Mouse (Mus musculus): Measurements from ENCODE around the gene Cpne6. TPM values are rescaled to one million over a fixed set of nuclear protein-coding genes. Genes with fewer than 3 reads are reported as not detected.
A peak's percentile ranks its signal among the peaks of the same experiment; 100 is the strongest.

Cpne6 gene
- polyA plus RNA-seq, 1 experiment from 2014 or later, result 1.7 TPM

- no peak overlapping the region for H3K9ac ChIP-seq (ENCODE audit: low read length)
- ATAC-seq (ENCODE audit: insufficient read depth, low FRiP score, low TSS enrichment) (no peak), DNase-seq (ENCODE audit: low spot score) (peak; percentile 42)
- H3K36me3 ChIP-seq (ENCODE audit: control insufficient read depth, insufficient read depth, low read length), result no peaks in the 10 kb centered on the region
- H3K4me1 ChIP-seq (ENCODE audit: control insufficient read depth, insufficient read depth, low read length), result 0 out of 2 replicates have a peak, but pooled peaks cover 5% of the 10 kb centered on the region
- 51% methylated on average over 6 of the region's 6 CpGs for WGBS
- H3K4me2 ChIP-seq (ENCODE audit: low read depth), result no peak overlapping the region
- H3K4me3 ChIP-seq (ENCODE audit: low read depth, low read length), result no peak overlapping the region
- no peak overlapping the region for H3K27ac ChIP-seq (ENCODE audit: low read depth, low read length)
- no peaks in the 10 kb centered on the region for H3K27me3 ChIP-seq (ENCODE audit: control insufficient read depth, insufficient read depth, low read length)
- no peaks in the 10 kb centered on the region for H3K9me3 ChIP-seq (ENCODE audit: control insufficient read depth, low read length)
Measured at GRCm38 (mm10) chr14:55536116-55536745, 26.0 kb downstream of the Cpne6 start.

GRCm38 (mm10) chr14:55540067-55540786 lies 30.0 kb downstream of the Cpne6 start, which contains the start of gene Pck2:
Gene Pck2, plus strand, starts transcription at chr14:55540266.
- no peaks in the 10 kb centered on the region for H3K27me3 ChIP-seq (ENCODE audit: control insufficient read depth, insufficient read depth, low read length)
- WGBS, result under 1% methylated on average over 32 of the region's 32 CpGs
- H3K9me3 ChIP-seq (ENCODE audit: control insufficient read depth, low read length), result no peaks in the 10 kb centered on the region
- H3K9ac ChIP-seq (ENCODE audit: low read length), result peak within 1 kb of the TSS; percentile 77
- no peak within 1 kb of the TSS for H3K27ac ChIP-seq (ENCODE audit: low read depth, low read length)
- H3K4me1 ChIP-seq (ENCODE audit: control insufficient read depth, insufficient read depth, low read length), result 0 out of 2 replicates have a peak, but pooled peaks cover 6% of the 10 kb centered on the region
- ATAC-seq (ENCODE audit: insufficient read depth, low FRiP score, low TSS enrichment) (peak; percentile 79), DNase-seq (ENCODE audit: low spot score) (peak; percentile 80)
- H3K4me2 ChIP-seq (ENCODE audit: low read depth), result peak within 1 kb of the TSS; percentile 81
- peak within 1 kb of the TSS; percentile 55 for H3K4me3 ChIP-seq (ENCODE audit: low read depth, low read length)
- no peaks in the 10 kb centered on the region for H3K36me3 ChIP-seq (ENCODE audit: control insufficient read depth, insufficient read depth, low read length)

GRCm38 (mm10) chr14:55540787-55541321 lies 30.6 kb downstream of the Cpne6 start:
- Histone ChIP-seq H3K4me1 (ENCODE audit: control insufficient read depth, insufficient read depth, low read length) (0 out of 2 replicates have a peak, but pooled peaks cover 6% of the 10 kb centered on the region), H3K36me3 (ENCODE audit: control insufficient read depth, insufficient read depth, low read length) (no peaks in the 10 kb centered on the region), H3K9ac (ENCODE audit: low read length) (peak overlapping the region; percentile 77), H3K4me2 (ENCODE audit: low read depth) (peak overlapping the region; percentile 81), H3K27ac (ENCODE audit: low read depth, low read length) (no peak overlapping the region), H3K9me3 (ENCODE audit: control insufficient read depth, low read length) (no peaks in the 10 kb centered on the region), H3K4me3 (ENCODE audit: low read depth, low read length) (peak overlapping the region; percentile 55), H3K27me3 (ENCODE audit: control insufficient read depth, insufficient read depth, low read length) (no peaks in the 10 kb centered on the region)
- WGBS, result 9% methylated on average over 10 of the region's 10 CpGs
- ATAC-seq (ENCODE audit: insufficient read depth, low FRiP score, low TSS enrichment) (peak; percentile 55; the same call in 1 of the 2 replicates), DNase-seq (ENCODE audit: low spot score) (peak; percentile 75)

- Histone ChIP-seq H3K9ac (ENCODE audit: low read length) (no peak overlapping the region), H3K36me3 (ENCODE audit: control insufficient read depth, insufficient read depth, low read length) (no peaks in the 10 kb centered on the region), H3K27ac (ENCODE audit: low read depth, low read length) (no peak overlapping the region), H3K4me1 (ENCODE audit: control insufficient read depth, insufficient read depth, low read length) (0 out of 2 replicates have a peak, but pooled peaks cover 6% of the 10 kb centered on the region), H3K4me2 (ENCODE audit: low read depth) (no peak overlapping the region), H3K4me3 (ENCODE audit: low read depth, low read length) (no peak overlapping the region), H3K27me3 (ENCODE audit: control insufficient read depth, insufficient read depth, low read length) (no peaks in the 10 kb centered on the region), H3K9me3 (ENCODE audit: control insufficient read depth, low read length) (no peaks in the 10 kb centered on the region)
- WGBS, result 97% methylated on average over 12 of the region's 12 CpGs
- DNase-seq (ENCODE audit: low spot score) (no peak), ATAC-seq (ENCODE audit: insufficient read depth, low FRiP score, low TSS enrichment) (no peak)
Measured at GRCm38 (mm10) chr14:55542268-55542667, 32.0 kb downstream of the Cpne6 start.

- Histone ChIP-seq H3K27ac (ENCODE audit: low read depth, low read length) (no peak overlapping the region), H3K9me3 (ENCODE audit: control insufficient read depth, low read length) (no peaks in the 10 kb centered on the region)
- WGBS, result 90% methylated on average over 9 of the region's 9 CpGs
Measured at GRCm38 (mm10) chr14:55544334-55544733, 34.1 kb downstream of the Cpne6 start.

GRCm38 (mm10) chr14:55550191-55550590 lies 39.9 kb downstream of the Cpne6 start:
- Histone ChIP-seq H3K36me3 (ENCODE audit: control insufficient read depth, insufficient read depth, low read length) (no peaks in the 10 kb centered on the region), H3K9ac (ENCODE audit: low read length) (no peak overlapping the region), H3K4me2 (ENCODE audit: low read depth) (no peak overlapping the region), H3K4me3 (ENCODE audit: low read depth, low read length) (no peak overlapping the region), H3K4me1 (ENCODE audit: control insufficient read depth, insufficient read depth, low read length) (no peaks in the 10 kb centered on the region), H3K27me3 (ENCODE audit: control insufficient read depth, insufficient read depth, low read length) (no peaks in the 10 kb centered on the region), H3K9me3 (ENCODE audit: control insufficient read depth, low read length) (no peaks in the 10 kb centered on the region), H3K27ac (ENCODE audit: low read depth, low read length) (no peak overlapping the region)
- DNase-seq (ENCODE audit: low spot score) (no peak), ATAC-seq (ENCODE audit: insufficient read depth, low FRiP score, low TSS enrichment) (no peak)
- WGBS, result 86% methylated on average over 6 of the region's 6 CpGs

More at GRCm38 (mm10) chr14:55544334-55544733, 34.1 kb downstream of the Cpne6 start:
- H3K36me3 ChIP-seq (ENCODE audit: control insufficient read depth, insufficient read depth, low read length), result no peaks in the 10 kb centered on the region
- H3K27me3 ChIP-seq (ENCODE audit: control insufficient read depth, insufficient read depth, low read length), result no peaks in the 10 kb centered on the region
- ATAC-seq (ENCODE audit: insufficient read depth, low FRiP score, low TSS enrichment) (no peak), DNase-seq (ENCODE audit: low spot score) (no peak)
- no peak overlapping the region for H3K9ac ChIP-seq (ENCODE audit: low read length)
- no peak overlapping the region for H3K4me3 ChIP-seq (ENCODE audit: low read depth, low read length)
- 0 out of 2 replicates have a peak, but pooled peaks cover 6% of the 10 kb centered on the region for H3K4me1 ChIP-seq (ENCODE audit: control insufficient read depth, insufficient read depth, low read length)
- no peak overlapping the region for H3K4me2 ChIP-seq (ENCODE audit: low read depth)

GRCm38 (mm10) chr14:55551347-55551746 lies 41.1 kb downstream of the Cpne6 start:
- no peak for DNase-seq (ENCODE audit: low spot score)
- H3K4me1 ChIP-seq (ENCODE audit: control insufficient read depth, insufficient read depth, low read length), result no peaks in the 10 kb centered on the region
- no peak overlapping the region for H3K27ac ChIP-seq (ENCODE audit: low read depth, low read length)
- H3K9me3 ChIP-seq (ENCODE audit: control insufficient read depth, low read length), result no peaks in the 10 kb centered on the region
- no peaks in the 10 kb centered on the region for H3K36me3 ChIP-seq (ENCODE audit: control insufficient read depth, insufficient read depth, low read length)
- 59% methylated on average over 5 of the region's 5 CpGs for WGBS
- H3K27me3 ChIP-seq (ENCODE audit: control insufficient read depth, insufficient read depth, low read length), result no peaks in the 10 kb centered on the region
- no peak overlapping the region for H3K4me2 ChIP-seq (ENCODE audit: low read depth)
- H3K9ac ChIP-seq (ENCODE audit: low read length), result no peak overlapping the region
- H3K4me3 ChIP-seq (ENCODE audit: low read depth, low read length), result no peak overlapping the region
- ATAC-seq (ENCODE audit: insufficient read depth, low FRiP score, low TSS enrichment), result no peak

GRCm38 (mm10) chr14:55551794-55552193 lies 41.5 kb downstream of the Cpne6 start:
- WGBS, result 95% methylated on average over 8 of the region's 8 CpGs
- Histone ChIP-seq H3K9ac (ENCODE audit: low read length) (no peak overlapping the region), H3K36me3 (ENCODE audit: control insufficient read depth, insufficient read depth, low read length) (no peaks in the 10 kb centered on the region), H3K4me2 (ENCODE audit: low read depth) (no peak overlapping the region), H3K4me1 (ENCODE audit: control insufficient read depth, insufficient read depth, low read length) (no peaks in the 10 kb centered on the region), H3K27me3 (ENCODE audit: control insufficient read depth, insufficient read depth, low read length) (no peaks in the 10 kb centered on the region), H3K9me3 (ENCODE audit: control insufficient read depth, low read length) (no peaks in the 10 kb centered on the region), H3K27ac (ENCODE audit: low read depth, low read length) (no peak overlapping the region), H3K4me3 (ENCODE audit: low read depth, low read length) (no peak overlapping the region)
- DNase-seq (ENCODE audit: low spot score), result no peak
- no peak for ATAC-seq (ENCODE audit: insufficient read depth, low FRiP score, low TSS enrichment)
